Mouse (Mus musculus): Measurements from ENCODE around the gene Ptges3l. TPM values are rescaled to one million over a fixed set of nuclear protein-coding genes. Genes with fewer than 3 reads are reported as not detected.
"Not testable (repeated sequence)": the region's sequence is repeated elsewhere in the genome, so short reads cannot be mapped to it uniquely, and the experiment has no call there.

Ptges3l gene
- total RNA-seq, 1 experiment from 2014 or later = not detected

DNA sequence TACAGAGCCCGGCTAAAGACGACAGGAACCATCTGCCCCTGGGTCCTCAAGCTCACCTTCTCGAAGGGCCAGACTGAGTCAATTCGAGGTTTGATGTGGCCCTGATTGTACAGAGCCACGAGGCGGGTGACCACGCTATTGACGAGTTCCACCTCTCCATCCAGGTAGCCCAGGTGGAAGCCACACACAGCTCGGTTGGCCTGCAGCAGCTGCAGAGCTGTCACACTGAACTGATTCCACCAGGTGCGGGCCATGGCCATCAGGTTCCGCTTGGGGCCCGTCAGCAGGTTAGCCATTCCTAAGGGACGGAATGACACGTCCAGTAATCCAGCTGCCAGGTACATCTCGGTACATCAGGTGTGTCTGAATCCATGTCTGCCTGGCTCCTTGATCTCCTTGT is 35.2 kb upstream of the Ptges3l start:
- ATAC-seq (replicated peaks; ENCODE audit: insufficient number of reproducible peaks, low FRiP score, low TSS enrichment, poor library complexity, severe bottlenecking) = no peak

GRCm38 (mm10) chr11:101459716-101460115 is 34.6 kb upstream of the Ptges3l start:
- ATAC-seq (replicated peaks; ENCODE audit: insufficient number of reproducible peaks, low FRiP score, low TSS enrichment, poor library complexity, severe bottlenecking) = no peak

- no peak for ATAC-seq (replicated peaks; ENCODE audit: insufficient number of reproducible peaks, low FRiP score, low TSS enrichment, poor library complexity, severe bottlenecking)
Measured at GRCm38 (mm10) chr11:101458217-101458616, 33.1 kb upstream of the Ptges3l start.

DNA sequence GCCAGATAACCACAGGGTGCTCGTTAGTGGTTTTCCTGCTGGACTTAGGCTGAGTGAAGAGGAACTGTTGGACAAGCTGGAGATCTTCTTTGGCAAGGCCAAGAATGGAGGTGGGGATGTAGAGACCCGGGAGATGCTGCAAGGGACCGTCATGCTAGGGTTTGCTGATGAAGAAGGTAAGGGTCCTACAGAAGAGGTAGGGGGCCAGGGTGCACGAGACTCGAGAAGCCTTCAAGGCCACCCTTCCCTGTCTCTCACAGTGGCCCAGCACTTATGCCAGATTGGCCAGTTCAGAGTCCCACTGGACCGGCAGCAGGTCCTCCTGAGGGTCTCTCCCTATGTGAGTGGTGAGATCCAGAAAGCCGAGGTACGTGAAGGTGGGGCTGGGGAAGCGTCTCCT is 32.5 kb upstream of the Ptges3l start:
- ATAC-seq (replicated peaks; ENCODE audit: insufficient number of reproducible peaks, low FRiP score, low TSS enrichment, poor library complexity, severe bottlenecking) = no peak

DNA sequence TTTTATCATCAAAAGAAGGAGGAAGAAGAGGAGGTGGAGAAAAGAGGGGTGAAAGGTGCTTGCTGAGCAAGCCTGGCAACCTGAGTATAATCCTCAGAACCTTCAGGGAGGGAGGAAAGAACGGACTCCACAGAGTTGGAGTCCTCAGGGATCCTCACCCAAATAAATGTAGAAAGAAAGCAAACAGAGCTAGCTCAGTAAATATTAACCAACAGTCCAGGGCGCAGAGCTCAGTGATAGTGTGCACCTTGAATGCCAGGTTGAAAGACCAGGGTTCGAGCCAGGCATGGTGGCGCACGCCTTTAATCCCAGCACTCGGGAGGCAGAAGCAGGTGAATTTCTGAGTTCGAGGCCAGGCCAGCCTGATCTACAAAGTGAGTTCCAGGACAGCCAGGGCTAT is 30.5 kb upstream of the Ptges3l start:
- ATAC-seq (replicated peaks; ENCODE audit: insufficient number of reproducible peaks, low FRiP score, low TSS enrichment, poor library complexity, severe bottlenecking) = no peak

- ATAC-seq (replicated peaks; ENCODE audit: insufficient number of reproducible peaks, low FRiP score, low TSS enrichment, poor library complexity, severe bottlenecking) = no peak
Measured at GRCm38 (mm10) chr11:101454702-101455101, 29.6 kb upstream of the Ptges3l start.

DNA sequence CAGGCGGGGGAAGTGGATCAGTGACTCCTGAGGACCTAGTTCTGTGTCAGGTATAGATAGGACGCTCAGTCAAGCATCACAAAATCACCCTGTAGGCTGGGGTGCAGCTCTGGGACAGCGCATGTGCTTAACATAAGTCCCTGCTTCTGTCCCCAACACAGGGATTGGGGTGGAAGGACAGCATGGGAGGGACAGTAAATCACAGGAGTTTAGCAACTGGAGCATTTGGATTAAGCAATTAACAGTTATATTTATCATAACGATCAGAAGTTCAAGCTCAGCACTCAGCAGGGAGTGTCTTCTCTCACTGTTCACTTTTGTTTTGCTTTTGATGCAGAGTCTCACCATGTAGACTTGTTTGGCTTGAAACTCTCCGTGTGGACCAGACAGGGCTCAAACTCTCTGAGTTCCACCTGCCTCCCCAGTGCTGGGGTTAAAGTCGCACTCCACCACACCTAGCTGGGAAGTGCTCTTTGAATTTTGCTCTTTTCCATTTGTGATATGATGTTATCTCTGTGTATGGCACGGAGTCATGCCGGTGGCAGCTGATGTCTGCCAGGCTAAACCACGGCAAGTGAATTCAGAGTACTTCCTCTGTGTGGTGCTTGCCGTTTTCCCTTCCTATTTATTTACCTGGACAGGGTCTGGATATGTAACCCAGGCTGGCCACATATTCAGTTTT is 27.1 kb upstream of the Ptges3l start:
- ATAC-seq (replicated peaks; ENCODE audit: insufficient number of reproducible peaks, low FRiP score, low TSS enrichment, poor library complexity, severe bottlenecking) = no peak

GRCm38 (mm10) chr11:101451536-101451935 is 26.4 kb upstream of the Ptges3l start:
- no peak for ATAC-seq (replicated peaks; ENCODE audit: insufficient number of reproducible peaks, low FRiP score, low TSS enrichment, poor library complexity, severe bottlenecking)

DNA sequence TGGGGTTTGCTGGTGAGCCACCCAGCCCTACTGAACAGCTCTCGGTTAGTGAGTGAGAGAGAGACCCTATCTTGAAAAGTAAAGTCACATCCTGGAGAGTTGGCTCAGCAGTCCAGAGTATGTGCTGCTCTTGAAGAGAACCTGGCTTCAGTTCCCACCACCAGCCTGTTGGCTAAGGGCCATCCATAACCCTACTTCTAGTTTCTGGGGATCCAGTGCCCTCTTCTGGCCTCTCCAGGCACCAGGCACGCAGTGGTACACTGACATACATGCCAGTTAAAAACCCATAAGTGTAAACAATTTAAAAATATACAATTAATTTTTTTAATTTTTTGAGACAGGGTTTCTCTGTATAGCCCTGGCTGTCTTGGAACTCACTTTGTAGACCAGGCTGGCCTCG is 25.3 kb upstream of the Ptges3l start:
- ATAC-seq (replicated peaks; ENCODE audit: insufficient number of reproducible peaks, low FRiP score, low TSS enrichment, poor library complexity, severe bottlenecking) = peak; percentile 36; the same call in 1 of the 2 replicates

GRCm38 (mm10) chr11:101449596-101449995 is 24.5 kb upstream of the Ptges3l start:
- not testable (repeated sequence) for ATAC-seq (replicated peaks; ENCODE audit: insufficient number of reproducible peaks, low FRiP score, low TSS enrichment, poor library complexity, severe bottlenecking)

- peak; percentile 15; the same call in 1 of the 2 replicates for ATAC-seq (replicated peaks; ENCODE audit: insufficient number of reproducible peaks, low FRiP score, low TSS enrichment, poor library complexity, severe bottlenecking)
Measured at GRCm38 (mm10) chr11:101448899-101449298, 23.8 kb upstream of the Ptges3l start.

DNA sequence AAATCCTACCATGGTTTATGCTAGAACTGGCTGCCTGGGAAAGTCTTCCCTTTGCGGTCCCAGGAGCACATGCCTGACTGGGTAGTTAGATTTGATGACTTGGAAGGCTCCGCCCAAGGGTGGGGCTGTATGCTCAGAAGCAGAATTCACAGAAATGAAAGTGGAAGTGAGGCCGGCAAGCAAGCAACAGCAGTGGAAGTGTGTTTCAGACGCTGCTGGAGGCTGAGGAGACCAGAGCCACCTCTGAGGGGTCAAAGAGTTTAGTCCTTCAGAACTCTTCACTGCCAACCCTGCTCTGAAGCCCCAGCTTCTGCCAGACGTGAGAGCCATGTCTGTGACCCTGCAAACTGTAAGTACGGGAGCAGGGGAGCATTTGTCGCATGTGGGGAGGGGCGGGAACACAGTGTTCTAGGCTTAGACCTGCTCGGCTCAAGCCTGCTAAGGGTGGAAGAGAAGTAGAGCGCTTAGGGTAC is 23.2 kb upstream of the Ptges3l start, which contains the start of gene Ifi35:
Gene Ifi35 (plus strand): TSS at position 134 of the 473 bp plus-strand sequence.
- ATAC-seq (replicated peaks; ENCODE audit: insufficient number of reproducible peaks, low FRiP score, low TSS enrichment, poor library complexity, severe bottlenecking) = peak; percentile 93

DNA sequence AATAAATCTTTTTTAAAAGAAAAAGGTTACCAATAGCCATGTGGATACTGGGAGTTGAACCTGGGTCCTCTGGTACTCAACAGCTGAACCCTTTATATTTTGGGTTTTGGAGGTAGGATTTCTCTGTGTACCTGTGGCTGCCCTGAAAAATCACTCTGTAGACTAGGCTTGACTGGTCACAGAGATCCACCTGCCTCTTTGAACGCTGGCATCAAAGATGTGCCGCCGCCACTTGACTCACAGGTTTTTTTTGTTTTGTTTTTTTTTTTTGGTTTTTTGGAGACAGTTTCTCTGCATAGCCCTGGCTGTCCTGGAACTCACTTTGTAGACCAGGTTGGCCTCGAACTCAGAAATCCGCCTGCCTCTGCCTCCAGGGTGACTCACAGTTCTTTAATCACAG is 22.7 kb upstream of the Ptges3l start:
- ATAC-seq (replicated peaks; ENCODE audit: insufficient number of reproducible peaks, low FRiP score, low TSS enrichment, poor library complexity, severe bottlenecking) = no peak

GRCm38 (mm10) chr11:101446860-101447259 is 21.7 kb upstream of the Ptges3l start:
- not testable (repeated sequence) for ATAC-seq (replicated peaks; ENCODE audit: insufficient number of reproducible peaks, low FRiP score, low TSS enrichment, poor library complexity, severe bottlenecking)

DNA sequence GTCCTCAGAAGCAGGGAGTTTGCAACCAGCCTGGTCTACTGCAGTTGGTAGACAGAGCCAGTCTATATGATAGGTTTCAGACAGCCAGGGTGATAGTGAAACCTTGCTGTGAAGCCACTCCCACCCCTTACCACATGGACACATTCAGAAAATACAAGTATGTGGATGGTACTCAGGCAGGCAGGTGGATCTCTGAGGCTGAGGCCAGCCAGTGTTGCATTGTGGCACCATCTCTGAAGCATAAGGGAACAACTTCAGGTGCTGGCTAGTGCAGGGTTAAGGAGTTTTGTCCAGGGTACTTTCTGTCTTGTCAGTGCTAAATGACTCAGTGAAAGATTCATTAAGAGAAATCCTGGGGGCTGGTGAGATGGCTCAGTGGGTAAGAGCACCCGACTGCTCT is 21.2 kb upstream of the Ptges3l start:
- no peak for ATAC-seq (replicated peaks; ENCODE audit: insufficient number of reproducible peaks, low FRiP score, low TSS enrichment, poor library complexity, severe bottlenecking)

DNA sequence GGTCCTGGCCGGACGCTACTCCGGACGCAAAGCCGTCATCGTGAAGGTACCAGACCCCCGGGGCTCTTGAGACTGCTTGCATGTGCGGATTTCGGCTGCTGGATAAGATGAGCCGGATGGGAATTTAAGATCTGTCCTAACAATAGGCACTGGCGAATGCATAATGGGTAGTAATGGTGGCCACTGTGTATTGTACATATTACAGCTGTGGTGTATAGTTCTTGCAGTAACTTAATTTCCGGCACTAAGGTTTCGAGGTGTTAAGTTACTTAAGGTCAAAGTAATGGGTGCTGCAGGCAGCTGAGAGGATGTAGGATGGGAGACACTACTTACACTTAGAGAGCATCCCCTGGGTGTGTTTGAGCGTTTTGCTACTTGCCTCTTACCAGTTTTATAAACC is 17.6 kb upstream of the Ptges3l start:
- no peak for ATAC-seq (replicated peaks; ENCODE audit: insufficient number of reproducible peaks, low FRiP score, low TSS enrichment, poor library complexity, severe bottlenecking)

GRCm38 (mm10) chr11:101442127-101442693 is 17.1 kb upstream of the Ptges3l start, which contains the start of gene Rpl27:
Gene Rpl27, plus strand, starts transcription at chr11:101442298.
- ATAC-seq (replicated peaks; ENCODE audit: insufficient number of reproducible peaks, low FRiP score, low TSS enrichment, poor library complexity, severe bottlenecking) = peak; percentile 100

DNA sequence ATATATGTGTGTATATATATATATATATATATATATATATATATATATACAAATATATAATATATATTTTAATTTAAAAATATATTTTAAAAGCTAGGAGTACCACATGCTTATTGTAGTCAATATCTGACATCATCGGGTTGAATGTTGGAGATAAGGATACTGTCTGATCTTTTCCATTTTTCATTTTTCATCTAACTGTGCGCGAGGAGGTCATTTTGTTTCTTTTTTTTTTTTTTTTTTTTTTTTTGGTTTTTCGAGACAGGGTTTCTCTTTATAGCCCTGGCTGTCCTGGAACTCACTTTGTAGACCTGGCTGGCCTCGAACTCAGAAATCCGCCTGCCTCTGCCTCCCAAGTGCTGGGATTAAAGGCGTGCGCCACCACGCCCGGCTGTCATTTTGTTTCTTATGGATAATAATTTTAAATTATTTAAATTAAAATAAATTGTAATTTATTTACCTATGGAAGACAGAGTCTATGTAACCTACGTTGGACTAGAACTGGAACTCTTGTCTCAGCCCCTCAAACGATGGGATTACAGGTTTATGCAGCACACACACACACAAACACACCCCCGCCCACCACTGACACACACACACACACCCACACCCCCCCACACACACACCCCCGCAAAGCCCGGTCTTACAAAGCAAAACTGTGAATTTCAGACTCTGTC is 16.5 kb upstream of the Ptges3l start:
- not testable (repeated sequence) for ATAC-seq (replicated peaks; ENCODE audit: insufficient number of reproducible peaks, low FRiP score, low TSS enrichment, poor library complexity, severe bottlenecking)

DNA sequence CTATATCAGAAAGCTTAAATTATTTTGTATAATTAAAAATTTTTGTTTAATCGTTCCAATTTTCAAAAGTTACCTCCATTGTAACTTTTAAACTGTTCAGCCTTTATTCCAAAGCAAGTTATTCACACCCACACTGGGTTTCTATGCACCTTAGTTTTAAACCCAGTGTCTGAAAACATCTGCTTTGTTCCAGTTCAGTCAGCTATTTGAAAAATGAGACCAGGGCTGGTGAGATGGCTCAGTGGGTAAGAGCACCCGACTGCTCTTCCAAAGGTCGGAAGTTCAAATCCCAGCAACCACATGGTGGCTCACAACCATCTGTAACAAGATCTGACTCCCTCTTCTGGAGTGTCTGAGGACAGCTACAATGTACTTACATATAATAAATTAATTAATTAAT is 12.9 kb upstream of the Ptges3l start:
- ATAC-seq (replicated peaks; ENCODE audit: insufficient number of reproducible peaks, low FRiP score, low TSS enrichment, poor library complexity, severe bottlenecking) = not testable (repeated sequence)

GRCm38 (mm10) chr11:101436916-101437315 is 11.8 kb upstream of the Ptges3l start:
- ATAC-seq (replicated peaks; ENCODE audit: insufficient number of reproducible peaks, low FRiP score, low TSS enrichment, poor library complexity, severe bottlenecking) = no peak
